Mouse (Mus musculus) erythroblast, embryonic 14.5 days (primary cell): ENCODE data around the gene Dnajc15.

Source experiments
- GATA1 ChIP-seq: IDR thresholded peaks from 2 replicates; pipeline ENCODE4 v1.6.1; 2012; ENCODE audit warnings: low read length, inconsistent platforms, mixed read lengths
- TAL1 ChIP-seq: IDR thresholded peaks from 3 replicates; pipeline ENCODE4 v1.6.1; 2012; ENCODE audit warnings: low read length, inconsistent platforms, mixed read lengths

DNA sequence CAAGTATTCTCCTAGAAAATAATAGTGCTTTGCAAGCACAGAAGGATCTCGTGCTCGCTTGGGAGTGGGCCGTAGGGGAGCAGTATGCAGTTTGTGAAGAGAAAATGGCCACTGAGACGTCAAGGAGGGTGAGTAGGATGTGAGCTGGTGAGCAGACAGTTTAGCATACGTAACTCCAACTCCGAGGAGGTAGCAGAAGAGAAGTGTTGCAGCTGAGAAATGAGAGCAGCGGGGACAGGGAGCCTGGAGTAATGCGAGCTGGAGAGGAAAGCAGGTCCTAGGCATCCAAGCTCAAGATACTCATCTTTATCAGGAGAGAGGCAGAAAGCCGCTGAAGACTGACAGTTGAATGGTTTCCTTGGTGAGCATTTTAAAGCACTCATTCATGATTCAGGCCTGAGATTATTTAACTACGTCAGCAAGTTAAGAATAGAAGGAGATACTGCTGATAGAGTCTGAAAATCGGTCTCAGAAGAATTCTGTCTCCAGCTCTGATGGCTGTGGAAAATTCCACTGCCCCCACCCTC is 98.9 kb downstream of the Dnajc15 start:
- TF ChIP-seq TAL1: no peak
- TF ChIP-seq GATA1: no peak
